Mouse (Mus musculus) spleen, postnatal 4 days (tissue): ENCODE measurements around the gene Gstt3.
"Not testable (repeated sequence)": the region's sequence is repeated elsewhere in the genome, so short reads cannot be mapped to it uniquely, and the experiment has no call there.

Experiments used
- DNase-seq, 2 experiments: peaks; one replicate each; pipeline ENCODE4 v3.0.0; 2022; ENCODE audit warnings: low spot score in 2 of 2

Gene Gstt3

GRCm38 (mm10) chr10:75779206-75780174, 1.7 kb downstream of the Gstt3 start:
- DNase-seq: peak in 1 of 2 experiments; percentile 53

DNA sequence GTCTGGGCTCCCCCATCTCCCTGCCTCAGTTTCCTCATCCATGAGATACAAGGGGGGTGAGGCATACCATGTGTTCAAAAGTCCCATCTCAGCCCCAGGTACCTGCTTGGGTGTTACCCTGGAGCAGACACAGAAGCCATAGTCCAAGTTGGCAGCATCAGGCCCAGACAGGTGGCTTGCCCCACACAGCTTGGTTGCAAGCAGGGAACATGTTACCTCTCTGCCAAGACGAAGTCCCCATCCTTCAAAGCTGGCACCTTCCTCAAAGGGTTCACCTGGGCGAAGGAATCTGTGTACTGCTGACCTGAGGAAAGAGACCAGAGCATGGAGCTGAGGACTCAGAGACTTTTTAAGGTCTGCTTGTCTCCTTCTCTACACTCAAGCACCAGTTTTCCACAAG, 3.3 kb downstream of the Gstt3 start:
- DNase-seq: no peak

DNA sequence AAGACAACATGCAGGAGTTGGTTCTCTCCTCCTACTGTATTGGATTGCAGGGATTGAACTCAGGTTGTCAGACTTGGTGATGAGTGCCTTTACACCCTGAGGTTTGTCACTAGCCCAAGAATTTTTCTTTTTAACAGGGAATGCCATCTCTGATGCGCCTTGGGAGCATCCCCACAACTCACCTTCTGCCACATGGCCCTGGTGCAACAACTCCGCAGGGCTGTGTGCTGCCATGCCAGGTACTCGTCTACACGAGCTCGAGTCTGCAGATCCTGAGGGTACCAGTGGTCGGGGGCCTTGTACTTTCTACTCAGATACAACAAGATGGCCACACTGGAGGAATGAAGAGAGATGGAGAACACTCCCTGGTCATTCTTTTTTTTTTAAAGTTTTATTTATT, 4.7 kb downstream of the Gstt3 start:
- no peak for DNase-seq

DNA sequence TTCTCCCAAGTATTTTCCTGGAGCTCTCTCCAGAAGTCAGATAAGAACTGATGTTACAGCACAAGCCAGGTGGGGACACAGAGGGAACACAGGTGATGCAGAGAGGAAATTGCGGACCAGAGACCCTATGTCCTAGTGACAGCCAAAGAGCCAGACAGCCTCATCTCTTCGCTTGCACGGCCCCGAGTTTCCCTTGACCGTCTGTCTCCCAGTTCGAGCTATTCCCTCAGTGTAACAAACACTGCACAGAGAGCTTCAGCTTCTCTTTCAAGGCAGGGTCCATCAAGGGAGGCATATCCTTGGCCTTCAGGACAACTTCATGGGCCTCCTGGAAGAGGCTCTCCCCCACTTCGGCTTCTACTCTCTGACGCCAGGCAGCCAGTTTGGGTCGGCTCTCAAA, 6.6 kb downstream of the Gstt3 start:
- no peak for DNase-seq

DNA sequence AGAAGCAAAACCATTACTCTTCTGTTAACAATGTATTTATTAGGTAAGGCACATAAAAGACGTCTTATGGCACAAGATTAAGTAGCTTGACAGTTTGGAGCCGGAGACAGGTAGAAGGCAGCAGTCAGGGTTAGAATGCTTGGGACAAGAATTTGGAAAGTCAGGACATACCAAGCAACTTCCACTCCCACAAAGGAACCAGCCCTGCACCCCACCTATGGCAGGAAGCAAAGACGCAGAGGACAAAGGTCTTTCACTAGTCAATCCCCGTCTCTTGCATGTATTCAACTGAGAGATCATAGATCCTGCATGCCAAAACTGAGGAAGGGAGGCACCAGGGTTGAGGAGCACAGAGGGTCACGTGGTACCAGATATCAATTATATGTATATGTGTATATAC, 7.1 kb downstream of the Gstt3 start:
- no peak for DNase-seq

DNA sequence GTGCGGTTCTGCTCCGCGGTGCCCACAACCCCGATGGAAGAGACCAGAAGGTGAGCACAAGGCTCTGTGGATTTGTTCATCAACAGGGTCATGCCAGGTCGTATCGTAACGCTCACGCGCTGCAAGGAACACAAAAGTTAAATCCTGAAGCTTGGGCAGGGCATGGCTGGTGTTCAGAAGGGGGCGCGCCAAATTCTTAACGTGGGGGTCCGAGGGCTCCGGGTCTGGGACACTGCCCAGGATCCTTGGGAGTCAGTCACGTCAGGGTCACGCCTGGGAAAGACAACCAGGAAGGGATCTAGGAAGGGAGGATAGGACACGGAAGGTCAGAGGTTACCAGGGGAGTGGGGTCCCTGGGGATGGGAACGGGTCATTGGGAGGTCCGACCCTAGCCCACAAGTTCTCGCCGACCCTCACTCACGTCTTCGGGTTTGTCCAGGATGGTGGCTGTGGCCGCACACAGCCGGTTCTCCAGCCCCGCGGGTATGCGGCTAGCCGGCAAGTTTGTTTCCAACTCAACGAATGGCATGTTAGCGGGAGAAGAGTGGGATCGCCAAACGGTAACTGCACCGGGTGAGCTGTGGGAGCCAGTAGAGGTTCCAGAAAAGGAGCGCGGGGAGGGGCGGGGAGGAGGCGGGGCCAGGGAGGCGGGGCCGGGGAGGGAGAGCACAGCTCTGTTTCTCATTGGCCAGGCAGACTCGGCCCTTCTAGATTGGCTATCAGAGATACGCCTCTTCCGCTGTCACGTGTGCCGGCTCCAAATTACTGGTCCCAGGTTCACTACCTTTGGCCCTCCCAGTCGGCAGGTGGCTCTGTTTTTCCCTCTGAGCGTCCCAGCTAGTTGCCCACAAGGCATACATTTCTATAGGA, 8.2 kb downstream of the Gstt3 start, which contains the start of gene Ddt:
Gene Ddt (minus strand): TSS at position 620 of the 870 bp plus-strand sequence.
- peak; percentile 83 to 91 for DNase-seq

GRCm38 (mm10) chr10:75767756-75768155, 13.5 kb downstream of the Gstt3 start:
- not testable (repeated sequence) for DNase-seq

GRCm38 (mm10) chr10:75766856-75767255, 14.4 kb downstream of the Gstt3 start:
- DNase-seq: no peak

GRCm38 (mm10) chr10:75764519-75765473, 16.4 kb downstream of the Gstt3 start:
- peak; percentile 83 to 94 for DNase-seq

DNA sequence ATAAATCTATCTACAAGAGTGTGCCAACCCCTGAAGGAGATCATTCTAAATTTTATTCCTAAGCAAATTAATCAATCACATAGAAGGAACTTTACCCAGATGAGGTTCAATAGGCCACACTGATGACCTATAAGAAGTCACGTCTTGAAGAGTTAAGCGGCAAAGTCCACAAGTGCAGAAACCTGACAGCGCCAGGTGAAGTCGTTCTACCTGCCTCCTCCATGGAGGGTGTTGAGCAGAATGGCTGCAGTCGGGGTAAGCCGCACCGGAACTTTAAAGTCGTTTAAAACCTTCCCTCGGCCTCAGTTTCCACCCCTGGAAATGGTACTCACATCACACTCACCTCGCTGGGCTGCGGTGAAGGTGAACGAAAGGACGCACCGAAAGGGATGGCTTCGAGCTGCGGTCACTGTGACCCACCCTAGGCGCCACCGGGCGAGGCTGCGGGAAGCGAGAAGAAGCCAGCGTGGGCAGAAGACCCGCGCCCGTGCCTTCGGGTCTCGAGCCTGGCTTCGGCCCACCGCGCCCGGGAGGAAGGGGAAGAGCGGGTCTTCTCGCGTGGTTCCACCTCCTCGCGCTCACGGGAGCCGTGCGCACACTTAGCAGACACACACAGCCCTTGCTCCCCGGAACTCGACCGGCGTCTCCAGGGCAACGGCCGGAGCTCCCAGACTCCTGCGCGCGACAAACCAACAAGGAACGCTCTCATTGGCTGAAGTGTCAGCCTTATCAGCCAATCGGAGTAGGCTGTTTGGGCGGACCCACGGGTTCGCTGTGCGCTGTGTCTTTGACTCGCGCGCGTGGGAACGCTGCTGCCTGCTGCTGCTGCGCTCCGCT, 17.3 kb downstream of the Gstt3 start, which contains the start of gene Cabin1:
Gene Cabin1 (minus strand): TSS at position 660 of the 837 bp plus-strand sequence.
- peak; percentile 95 to 96 for DNase-seq

- no peak for DNase-seq
These were observed 18.8 kb downstream of the Gstt3 start for GRCm38 (mm10) chr10:75762413-75762812.

- no peak for DNase-seq
These were observed 20.9 kb downstream of the Gstt3 start for GRCm38 (mm10) chr10:75760311-75760710.

GRCm38 (mm10) chr10:75756719-75757118, 24.5 kb downstream of the Gstt3 start:
- no peak for DNase-seq

- DNase-seq: peak; percentile 71 to 91
These were observed 37.2 kb downstream of the Gstt3 start for GRCm38 (mm10) chr10:75744017-75744416.

DNA sequence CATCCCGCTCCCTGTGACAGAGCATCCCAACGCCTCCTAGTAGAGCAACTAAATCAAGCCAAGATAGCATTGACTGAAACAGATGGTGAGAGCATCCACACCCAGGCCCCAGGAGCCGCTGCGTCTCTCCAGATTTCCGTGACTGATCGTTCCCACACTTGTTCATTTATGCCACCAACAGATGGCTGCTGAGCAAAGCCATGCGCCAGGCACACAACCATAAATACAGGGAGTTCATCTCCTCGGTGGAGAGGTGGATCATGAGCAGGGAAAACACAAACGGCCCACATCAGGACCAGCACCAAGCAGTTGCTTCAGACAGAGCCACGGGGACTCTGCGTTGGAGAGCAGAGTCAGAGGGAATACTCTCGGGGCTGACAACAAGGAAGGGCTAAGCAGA, 37.8 kb downstream of the Gstt3 start:
- no peak for DNase-seq

DNA sequence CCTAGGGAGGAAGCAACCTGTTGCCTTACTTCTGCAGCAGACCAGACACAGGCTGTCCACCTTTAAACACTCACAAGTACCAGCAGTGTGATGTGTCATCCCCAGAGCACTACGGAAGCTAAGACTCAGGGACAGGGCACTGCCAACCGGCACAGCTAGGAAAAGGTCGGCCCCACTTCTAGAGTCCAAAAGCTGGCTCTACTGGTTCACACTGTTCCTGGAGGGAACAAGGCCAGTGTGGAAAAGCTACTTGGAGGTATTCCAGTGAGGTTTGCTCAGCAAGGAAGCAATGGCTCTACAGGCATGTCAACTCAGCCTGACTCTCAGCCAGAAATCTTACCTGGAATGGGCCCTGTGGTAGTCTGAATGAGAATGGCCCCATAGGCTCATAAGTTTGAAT, 40.3 kb downstream of the Gstt3 start:
- DNase-seq: no peak

DNA sequence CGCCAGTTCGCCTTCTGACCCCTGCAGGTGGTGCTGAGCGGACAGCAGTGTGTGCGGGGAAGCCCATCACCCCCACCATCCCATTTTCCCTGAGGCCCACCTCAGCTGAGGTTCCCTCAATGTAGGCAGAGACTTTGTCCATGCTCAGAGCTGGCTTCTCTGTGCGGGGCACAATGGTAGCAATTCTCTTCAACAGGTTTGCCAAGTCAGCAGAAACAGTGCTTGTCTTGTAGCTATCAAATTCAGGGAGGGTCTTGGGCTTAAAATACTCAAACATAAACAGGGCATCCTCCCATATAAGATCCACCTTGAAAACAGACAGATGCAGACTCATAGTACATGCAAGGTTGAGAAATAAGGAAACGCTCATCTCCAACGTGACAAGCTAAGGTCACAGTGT, 55.8 kb downstream of the Gstt3 start:
- no peak for DNase-seq
